Mouse (Mus musculus) liver, adult (tissue): ENCODE results near the gene Cryba4.

Experiments used
- GATA4 ChIP-seq: IDR thresholded peaks from 2 replicates; pipeline ENCODE4 v1.6.1; 2014; ENCODE audit warnings: mild to moderate bottlenecking, low read length; ENCODE audit not compliant: insufficient replicate concordance

The Cryba4 gene

DNA sequence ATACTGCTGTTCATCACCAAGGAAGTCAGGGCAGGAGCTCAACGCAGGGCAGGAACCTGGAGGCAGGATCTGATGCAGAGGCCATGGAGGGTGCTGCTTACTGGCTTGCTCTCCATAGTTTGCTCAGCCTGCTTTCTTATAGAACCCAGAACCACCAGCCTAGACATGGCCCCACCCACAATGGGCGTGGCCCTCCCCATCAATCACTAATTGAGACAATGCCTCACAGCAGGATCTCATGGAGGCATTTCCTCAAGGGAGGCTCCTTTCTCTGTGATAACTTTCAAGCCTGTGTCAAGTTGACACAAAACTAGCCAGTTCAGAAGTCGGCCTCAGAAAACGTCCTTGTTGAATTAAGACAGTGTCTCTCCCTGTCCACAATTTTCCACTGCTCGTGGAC, 16.5 kb downstream of the Cryba4 start:
- TF ChIP-seq GATA4: no peak

DNA sequence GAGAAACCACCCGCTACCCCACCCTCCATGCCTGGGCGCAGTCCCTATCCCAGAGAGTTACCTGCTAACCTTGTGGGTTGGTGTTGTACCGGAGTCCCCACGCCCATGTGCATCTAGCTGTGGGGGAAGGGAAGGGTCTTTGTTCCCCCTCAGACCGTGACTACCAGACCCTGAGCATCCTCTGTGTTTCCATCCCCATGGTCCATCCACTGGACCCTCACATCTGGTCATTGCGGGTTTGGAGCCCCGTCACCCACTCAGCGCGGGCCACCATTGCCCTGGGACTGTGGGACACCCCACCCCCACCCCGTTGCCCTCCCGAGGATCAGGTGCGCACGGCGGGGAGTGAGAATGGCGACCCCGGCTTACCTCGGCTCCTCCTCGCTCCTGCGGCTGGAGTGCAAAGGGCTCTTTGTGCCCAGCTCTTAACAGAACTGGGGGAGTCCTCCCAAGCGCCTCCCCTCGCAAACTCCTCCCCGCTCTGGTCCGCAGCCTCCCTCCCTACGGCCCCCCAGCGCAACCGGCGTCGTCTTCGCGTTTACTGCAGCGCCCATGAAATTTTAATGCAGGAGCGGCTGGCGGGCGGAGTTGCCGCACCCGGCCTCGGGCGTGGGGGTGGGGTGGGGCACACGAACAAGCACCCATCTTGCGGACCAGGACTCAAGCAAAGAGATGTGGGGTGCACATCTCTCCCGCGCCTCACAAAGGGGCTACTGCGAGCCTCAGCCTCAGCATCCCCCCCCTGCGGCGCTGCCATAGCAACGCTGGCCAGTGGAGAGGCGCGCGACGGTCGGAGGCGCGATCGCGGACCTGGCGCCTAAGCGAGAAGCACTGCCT, 23.9 kb downstream of the Cryba4 start:
- TF ChIP-seq GATA4: no peak

DNA sequence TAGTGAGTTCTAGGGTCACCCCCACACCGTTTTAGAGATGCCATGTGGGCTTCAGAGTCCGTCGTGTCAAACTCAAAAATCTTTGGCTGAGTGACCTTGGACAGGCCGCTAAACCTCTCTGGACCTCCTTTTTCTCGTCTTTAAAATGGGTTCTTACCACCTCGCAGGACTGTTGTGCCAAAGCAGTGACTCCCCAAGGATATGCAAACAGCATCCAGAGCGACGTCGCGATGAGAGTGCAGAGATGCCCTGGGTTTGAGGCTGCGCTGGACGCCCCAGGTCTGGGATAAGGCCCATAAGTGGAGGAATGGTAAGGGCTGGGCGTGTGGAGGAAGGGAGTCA, 24.4 kb downstream of the Cryba4 start:
- TF ChIP-seq GATA4: no peak

DNA sequence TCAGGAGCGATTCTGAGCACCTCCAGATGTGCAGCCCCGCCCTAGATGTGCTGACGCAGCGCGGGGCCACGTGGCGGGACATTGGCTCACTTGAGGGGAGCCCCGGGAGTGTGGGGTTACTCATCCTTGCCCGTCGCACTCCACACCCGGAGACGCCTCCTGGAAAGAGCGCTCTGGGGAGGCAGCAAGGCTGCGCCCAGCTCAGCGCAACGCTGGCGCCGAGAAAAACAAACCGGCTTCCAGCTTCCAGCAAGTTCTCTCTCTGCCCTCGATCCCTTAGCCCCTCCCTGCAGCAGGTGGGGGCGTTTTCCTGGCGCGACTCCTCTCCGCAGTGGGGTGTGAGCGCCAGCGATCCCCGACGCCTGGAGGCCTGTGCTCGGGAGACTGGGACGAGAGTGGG, 25.0 kb downstream of the Cryba4 start:
- TF ChIP-seq GATA4: no peak

DNA sequence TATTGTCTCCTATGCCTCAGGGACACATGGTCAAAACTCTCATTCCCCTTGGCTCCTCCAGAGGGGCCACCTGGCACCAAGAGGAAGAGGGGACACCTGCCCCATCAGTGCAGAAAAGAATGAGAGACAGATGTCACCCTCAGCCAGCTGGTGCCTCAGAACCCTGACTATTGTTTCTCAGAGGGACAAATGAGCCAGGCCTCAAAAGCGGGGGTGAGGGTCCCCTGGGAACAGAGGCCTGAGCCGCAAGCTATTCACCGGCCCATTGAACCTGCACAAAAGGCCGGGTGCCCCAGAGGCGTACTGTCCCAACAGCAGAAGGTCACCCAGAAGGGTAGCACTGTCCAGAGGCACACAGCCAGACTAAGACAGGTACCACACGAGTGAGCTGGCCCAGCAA, 26.7 kb downstream of the Cryba4 start:
- no peak for TF ChIP-seq GATA4

DNA sequence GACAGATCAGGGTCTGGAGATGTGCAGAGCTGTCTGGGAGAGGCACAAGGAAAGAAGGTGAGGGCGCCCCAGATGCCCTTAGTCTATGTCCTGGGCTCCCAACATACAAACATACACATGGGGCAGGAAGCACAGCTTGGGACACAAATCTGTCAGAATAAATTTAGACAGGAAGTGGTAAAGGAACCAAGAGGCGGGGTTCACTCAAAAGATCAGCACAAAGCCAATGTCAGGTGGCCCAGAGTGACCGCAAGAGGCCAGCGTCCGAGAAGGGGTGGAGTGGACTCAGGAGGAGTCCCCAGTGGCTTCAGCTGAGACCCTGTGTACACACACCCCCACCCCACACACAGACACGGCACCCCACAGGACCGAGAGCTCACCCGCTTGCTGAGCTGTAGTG, 32.1 kb downstream of the Cryba4 start:
- no peak for TF ChIP-seq GATA4

DNA sequence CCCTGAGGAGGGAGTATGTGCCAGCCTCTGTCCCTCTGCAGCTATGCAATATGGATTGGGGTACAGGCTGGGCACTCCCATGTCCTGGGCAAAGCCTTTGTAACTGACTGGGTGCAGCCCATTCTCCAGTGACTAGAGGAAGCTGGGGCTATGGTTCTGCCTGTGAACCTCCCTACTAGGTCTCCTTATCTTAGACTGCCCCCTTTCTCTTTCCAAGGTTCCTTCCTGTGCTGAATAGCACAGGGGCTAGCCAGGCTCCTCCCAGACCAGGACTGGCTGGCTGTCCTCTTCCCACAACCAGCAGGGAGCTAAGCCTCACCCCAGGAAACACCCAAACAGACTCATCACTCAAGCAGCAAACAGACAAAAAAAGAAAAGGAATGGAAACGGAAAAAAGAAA, 32.9 kb downstream of the Cryba4 start:
- TF ChIP-seq GATA4: peak; percentile 65; the same call in 1 of the 2 replicates

DNA sequence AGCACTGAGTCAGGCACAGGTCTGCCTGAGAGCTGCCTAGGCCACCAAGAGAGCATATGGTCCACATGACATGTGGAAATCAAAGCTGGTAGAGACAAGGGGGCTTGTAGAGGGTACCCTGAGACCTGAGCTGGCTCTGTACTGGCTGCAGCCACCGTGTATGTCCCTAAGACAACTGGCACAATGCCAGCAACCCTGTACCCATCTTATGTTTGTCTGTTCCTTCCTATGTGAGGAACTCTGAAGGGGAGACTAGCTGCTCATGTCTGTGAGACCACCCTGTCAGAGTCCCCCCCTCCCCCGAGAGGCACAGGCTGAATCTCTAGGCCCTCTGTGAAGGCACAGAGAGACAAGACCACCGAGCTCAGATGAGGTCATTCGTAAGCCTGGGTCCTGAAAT, 33.6 kb downstream of the Cryba4 start:
- no peak for TF ChIP-seq GATA4

DNA sequence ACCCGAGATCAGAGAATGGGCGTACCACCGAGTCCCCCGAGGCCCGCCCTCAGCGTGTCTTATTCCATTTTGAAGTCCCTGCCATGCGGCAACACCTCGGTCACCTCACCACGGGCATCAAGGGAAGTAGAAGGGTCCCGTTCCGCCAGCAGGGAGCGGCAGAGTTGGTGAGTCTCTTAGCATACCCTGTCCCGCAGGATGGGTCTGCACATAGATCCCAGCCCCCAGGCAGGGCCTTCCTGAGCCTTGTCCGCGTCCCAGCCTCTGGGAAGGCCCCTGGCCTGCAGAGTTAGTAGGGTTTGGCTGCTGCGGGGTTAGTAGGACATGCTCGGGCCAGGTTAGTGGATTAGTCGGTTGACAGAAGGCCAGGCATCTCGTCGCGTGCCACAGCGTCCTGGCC, 35.3 kb downstream of the Cryba4 start:
- TF ChIP-seq GATA4: no peak

DNA sequence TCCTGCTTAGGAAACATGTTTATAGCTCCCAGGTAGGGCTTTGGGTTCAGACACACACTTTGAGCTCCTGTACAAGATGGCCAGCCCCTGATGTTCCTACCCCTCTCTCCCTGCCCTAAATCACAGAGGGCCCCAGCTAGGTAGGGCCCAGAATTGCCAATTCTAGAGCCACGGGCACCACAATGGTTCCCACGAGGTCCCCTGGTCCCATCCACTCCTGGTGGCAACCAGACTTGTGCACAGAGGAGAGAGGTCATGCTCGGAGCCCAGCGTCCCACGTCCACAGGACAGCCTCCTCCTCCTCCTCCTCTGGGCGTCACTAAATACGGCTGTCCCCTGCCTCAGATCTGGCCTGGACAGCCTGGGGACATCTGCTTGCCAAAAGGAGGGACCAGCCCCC, 36.0 kb downstream of the Cryba4 start:
- no peak for TF ChIP-seq GATA4

DNA sequence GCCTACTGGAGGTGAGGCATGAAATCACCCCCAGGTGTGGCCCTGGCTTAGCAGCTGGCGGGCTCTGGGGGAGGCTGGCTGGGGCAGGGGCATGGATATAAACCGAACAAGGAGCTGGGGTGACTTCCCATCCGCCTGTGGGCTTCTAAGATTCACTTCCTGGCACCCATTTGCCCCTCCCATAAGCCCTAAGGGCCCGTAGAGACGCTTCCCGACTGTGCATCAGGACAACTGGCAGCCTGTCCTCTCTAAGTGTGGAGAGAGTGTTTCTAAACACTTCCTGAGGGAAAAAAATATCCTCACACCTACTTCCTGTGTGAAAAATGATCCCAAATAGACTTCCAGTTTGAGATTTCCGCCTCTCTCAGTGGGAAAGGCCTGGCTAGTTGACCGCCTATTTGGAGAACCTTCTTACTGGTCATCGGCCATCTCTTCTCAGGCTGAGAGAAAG, 36.5 kb downstream of the Cryba4 start:
- TF ChIP-seq GATA4: no peak

DNA sequence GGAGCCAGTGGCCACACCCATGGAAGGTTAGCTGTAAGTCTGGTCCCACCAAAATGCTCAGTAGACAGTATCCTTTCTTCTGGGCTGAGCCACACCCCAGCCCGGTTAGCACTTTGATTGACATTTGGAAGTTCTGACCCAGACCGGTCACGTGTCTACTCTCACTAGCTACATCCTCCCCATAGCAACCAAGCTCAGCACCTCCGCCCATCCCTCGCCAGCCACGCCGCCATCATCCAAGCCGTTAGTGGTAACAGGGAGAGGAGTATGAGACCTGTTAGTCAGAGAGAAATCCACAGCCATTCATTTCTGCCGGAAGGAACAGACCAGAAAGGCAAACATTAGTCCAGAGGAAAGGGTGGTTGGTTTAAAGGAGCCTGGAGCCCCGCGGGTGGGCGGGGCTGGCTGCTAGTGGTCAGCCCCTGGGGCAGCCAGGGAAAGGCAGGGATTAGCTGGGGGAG, 37.0 kb downstream of the Cryba4 start:
- no peak for TF ChIP-seq GATA4

DNA sequence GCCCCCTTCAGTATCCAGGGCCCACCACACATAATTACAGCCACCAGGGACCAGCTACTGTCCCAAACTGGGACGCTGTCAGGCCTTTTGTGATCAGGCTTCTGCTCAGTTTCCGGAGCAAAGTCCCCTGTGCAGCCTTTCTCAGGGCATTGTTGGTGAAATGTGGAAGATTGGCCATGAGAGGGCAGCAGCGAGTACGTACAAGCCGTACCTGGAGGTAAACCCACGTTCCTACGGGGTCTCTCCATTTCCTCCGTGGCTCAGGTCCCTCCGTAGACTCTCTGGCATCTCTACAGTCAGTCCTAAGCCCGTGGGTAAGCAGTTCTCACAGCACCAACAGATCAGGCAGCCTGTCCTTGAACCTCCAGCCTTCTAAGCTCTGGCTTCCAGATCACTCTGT, 37.9 kb downstream of the Cryba4 start:
- no peak for TF ChIP-seq GATA4

DNA sequence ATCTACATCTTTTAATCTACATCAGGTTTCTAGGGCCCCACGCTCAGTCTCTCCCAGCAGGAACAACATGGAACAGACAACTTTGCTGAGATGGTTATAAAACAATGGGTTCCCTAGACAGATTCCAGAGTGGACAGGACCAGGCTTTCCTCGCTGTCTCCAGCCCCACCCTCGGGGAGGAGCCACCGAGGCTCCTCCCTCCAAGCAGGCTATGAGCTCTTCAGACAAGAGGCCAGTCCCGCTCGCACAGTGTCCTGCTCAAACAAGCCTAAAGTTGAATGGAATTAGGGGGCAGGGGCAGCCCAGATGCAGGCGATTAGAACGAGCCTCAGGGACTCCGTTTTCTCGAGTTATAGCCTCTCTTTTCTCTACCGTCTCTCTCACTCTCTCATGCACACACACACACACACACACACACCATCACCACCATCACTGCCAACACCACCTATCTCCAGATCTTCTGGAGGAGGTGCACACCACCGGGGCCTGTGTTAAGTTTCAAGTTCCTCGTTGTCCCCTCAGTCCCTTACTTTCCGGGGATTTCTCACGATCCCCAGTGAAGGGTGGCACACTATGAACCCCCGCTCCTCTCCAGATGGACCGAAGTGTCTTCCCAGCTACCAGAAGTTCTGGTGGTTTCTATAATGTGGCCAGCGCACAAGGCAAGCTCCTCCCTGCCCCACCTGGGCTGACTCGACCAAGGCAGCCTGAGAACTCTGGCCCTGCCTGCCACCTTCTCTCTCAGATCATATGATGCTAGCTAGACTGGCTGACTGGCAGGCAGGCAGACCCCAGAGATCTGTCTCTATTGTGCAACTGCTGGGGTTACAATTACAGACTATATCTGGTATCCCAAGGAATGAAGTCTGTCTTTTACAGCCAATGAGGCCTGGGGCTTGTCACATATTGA, 38.7 kb downstream of the Cryba4 start:
- no peak for TF ChIP-seq GATA4

DNA sequence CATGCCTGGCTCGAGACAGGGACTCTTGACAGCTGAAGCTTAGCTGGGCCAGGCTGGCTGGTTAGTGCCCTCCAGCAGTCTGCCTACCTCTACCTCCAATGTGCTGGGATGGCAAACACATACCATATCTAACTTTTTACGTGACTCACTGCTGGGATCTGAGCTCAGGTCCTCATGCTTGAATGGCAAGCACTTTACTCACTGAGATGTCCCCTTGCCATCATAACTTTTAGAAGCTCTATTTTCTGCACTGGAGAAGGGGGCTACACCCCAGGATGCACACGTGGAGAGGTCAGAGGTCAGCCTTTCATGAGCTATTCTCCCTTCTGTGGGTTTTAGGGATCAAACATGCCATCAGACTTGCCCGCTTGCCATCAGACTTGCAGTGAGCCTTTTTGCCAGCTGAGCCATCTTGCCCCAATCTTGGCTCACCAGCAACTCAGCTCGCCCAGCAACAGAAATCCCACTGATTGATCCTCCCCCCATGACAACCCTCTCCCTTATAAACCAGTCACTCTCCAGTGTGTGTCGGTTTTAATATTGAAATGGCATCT, 39.5 kb downstream of the Cryba4 start:
- no peak for TF ChIP-seq GATA4

DNA sequence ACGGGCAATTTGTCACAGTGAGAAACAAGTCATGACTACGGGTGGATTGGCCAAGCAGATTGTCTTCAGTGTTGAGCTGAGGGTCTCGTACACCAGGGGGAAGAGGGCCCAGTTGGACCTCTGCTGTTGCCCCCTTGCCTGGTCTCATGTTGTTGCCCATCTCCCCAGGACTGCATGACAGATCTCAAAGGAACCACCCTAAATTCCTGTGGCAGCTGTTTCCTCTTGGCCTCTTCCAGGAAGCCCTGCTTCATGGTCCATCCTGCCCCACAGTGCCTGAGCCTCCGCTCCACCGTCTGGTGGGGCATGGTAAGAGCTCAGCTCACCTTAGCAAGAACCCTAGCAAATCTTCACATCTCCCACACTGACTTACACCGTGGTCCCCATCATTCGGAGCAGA, 40.4 kb downstream of the Cryba4 start:
- TF ChIP-seq GATA4: no peak
